Mouse (Mus musculus): Measurements from ENCODE around the gene Itpr2. TPM values are rescaled to one million over a fixed set of nuclear protein-coding genes. Genes with fewer than 3 reads are reported as not detected.

The Itpr2 gene
- polyA plus RNA-seq, 1 experiment, result 6.6 TPM

- WGBS, result 38% methylated on average over 2 of the region's 2 CpGs
- DNase-seq, result no peak
- no peaks in the 10 kb centered on the region for H3K27me3 ChIP-seq (ENCODE audit: control insufficient read depth, insufficient read depth, low read length)
- no peaks in the 10 kb centered on the region for H3K4me1 ChIP-seq (ENCODE audit: control insufficient read depth, insufficient read depth, low read length)
- TF ChIP-seq POLR2A (IDR thresholded peaks at IDR 0.05; ENCODE audit: borderline replicate concordance, insufficient read depth, low read length) (no peak), CTCF (IDR thresholded peaks at IDR 0.05; ENCODE audit: borderline replicate concordance, insufficient read depth, low read depth, low read length) (no peak)
- H3K4me3 ChIP-seq (replicated peaks; ENCODE audit: insufficient read depth, low read depth, low read length), result no peak overlapping the region
- no peak overlapping the region for H3K27ac ChIP-seq (ENCODE audit: insufficient read depth, low read length)
Observed at GRCm38 (mm10) chr6:146439826-146440225, 62.2 kb downstream of the Itpr2 start.

GRCm38 (mm10) chr6:146439071-146439818 lies 62.8 kb downstream of the Itpr2 start:
- no peaks in the 10 kb centered on the region for H3K4me1 ChIP-seq (ENCODE audit: control insufficient read depth, insufficient read depth, low read length)
- no peak for DNase-seq
- 67% methylated on average over 10 of the region's 10 CpGs for WGBS

DNA sequence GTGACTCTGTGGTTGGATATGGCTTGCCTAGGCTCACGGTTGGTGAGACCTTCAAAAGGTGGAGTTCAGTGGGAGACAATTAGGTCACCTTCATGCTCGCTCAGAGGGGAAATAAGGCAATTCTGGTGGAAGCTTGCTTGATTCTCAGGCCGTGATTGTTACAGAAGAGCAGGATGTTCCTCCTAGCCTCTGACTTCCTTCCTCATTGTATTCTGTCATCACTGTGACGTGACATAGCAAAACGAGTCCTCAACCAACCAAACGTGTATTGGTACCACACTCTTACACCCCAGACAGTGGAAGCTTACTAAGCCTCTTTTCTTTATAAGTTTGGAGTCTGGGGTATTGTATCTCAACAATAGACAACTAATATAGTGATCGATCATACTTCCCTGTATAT lies 64.0 kb downstream of the Itpr2 start:
- H3K4me1 ChIP-seq (ENCODE audit: control insufficient read depth, insufficient read depth, low read length), result no peaks in the 10 kb centered on the region
- TF ChIP-seq CTCF (IDR thresholded peaks at IDR 0.05; ENCODE audit: borderline replicate concordance, insufficient read depth, low read depth, low read length), result no peak
- TF ChIP-seq POLR2A (IDR thresholded peaks at IDR 0.05; ENCODE audit: borderline replicate concordance, insufficient read depth, low read length), result no peak
- 82% methylated on average over 7 of the region's 7 CpGs for WGBS
- DNase-seq, result no peak
- H3K27ac ChIP-seq (ENCODE audit: insufficient read depth, low read length), result no peak overlapping the region
- H3K4me3 ChIP-seq (replicated peaks; ENCODE audit: insufficient read depth, low read depth, low read length), result no peak overlapping the region
- H3K27me3 ChIP-seq (ENCODE audit: control insufficient read depth, insufficient read depth, low read length), result no peaks in the 10 kb centered on the region

More at GRCm38 (mm10) chr6:146439071-146439818, 62.8 kb downstream of the Itpr2 start:
- TF ChIP-seq CTCF (IDR thresholded peaks at IDR 0.05; ENCODE audit: borderline replicate concordance, insufficient read depth, low read depth, low read length) (no peak), POLR2A (IDR thresholded peaks at IDR 0.05; ENCODE audit: borderline replicate concordance, insufficient read depth, low read length) (no peak)
- Histone ChIP-seq H3K27me3 (ENCODE audit: control insufficient read depth, insufficient read depth, low read length) (no peaks in the 10 kb centered on the region), H3K4me3 (replicated peaks; ENCODE audit: insufficient read depth, low read depth, low read length) (no peak overlapping the region), H3K27ac (ENCODE audit: insufficient read depth, low read length) (no peak overlapping the region)

GRCm38 (mm10) chr6:146436916-146437496 lies 65.0 kb downstream of the Itpr2 start:
- Histone ChIP-seq H3K27me3 (ENCODE audit: control insufficient read depth, insufficient read depth, low read length) (no peaks in the 10 kb centered on the region), H3K4me3 (replicated peaks; ENCODE audit: insufficient read depth, low read depth, low read length) (no peak overlapping the region), H3K27ac (ENCODE audit: insufficient read depth, low read length) (no peak overlapping the region), H3K4me1 (ENCODE audit: control insufficient read depth, insufficient read depth, low read length) (no peaks in the 10 kb centered on the region)
- no peak for DNase-seq
- TF ChIP-seq CTCF (IDR thresholded peaks at IDR 0.05; ENCODE audit: borderline replicate concordance, insufficient read depth, low read depth, low read length) (no peak), POLR2A (IDR thresholded peaks at IDR 0.05; ENCODE audit: borderline replicate concordance, insufficient read depth, low read length) (no peak)
- WGBS, result 62% methylated on average over 12 of the region's 12 CpGs

DNA sequence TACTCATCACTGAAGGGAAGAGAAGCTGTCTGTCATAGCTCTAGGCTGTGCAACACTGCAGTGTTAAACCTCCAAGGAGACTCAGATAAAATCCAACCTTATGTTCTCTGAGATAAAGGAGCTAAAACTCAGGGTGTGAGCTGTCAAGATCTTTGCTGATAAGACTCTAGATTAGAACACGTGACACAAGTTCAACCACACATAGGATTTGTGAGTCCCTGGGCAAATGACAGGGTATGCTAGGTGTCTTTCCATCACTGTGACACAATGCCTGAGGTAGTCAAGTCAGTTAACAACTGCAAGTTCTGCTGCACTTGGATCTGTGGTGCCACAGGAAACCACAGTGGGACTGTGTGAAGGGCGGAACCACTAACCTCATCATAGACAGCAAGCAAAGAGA lies 67.8 kb downstream of the Itpr2 start:
- no peak overlapping the region for H3K27ac ChIP-seq (ENCODE audit: insufficient read depth, low read length)
- no peaks in the 10 kb centered on the region for H3K27me3 ChIP-seq (ENCODE audit: control insufficient read depth, insufficient read depth, low read length)
- H3K4me3 ChIP-seq (replicated peaks; ENCODE audit: insufficient read depth, low read depth, low read length), result no peak overlapping the region
- H3K4me1 ChIP-seq (ENCODE audit: control insufficient read depth, insufficient read depth, low read length), result no peaks in the 10 kb centered on the region
- 94% methylated on average over 2 of the region's 2 CpGs for WGBS
- no peak for TF ChIP-seq CTCF (IDR thresholded peaks at IDR 0.05; ENCODE audit: borderline replicate concordance, insufficient read depth, low read depth, low read length)
- TF ChIP-seq POLR2A (IDR thresholded peaks at IDR 0.05; ENCODE audit: borderline replicate concordance, insufficient read depth, low read length), result no peak
- DNase-seq, result no peak

DNA sequence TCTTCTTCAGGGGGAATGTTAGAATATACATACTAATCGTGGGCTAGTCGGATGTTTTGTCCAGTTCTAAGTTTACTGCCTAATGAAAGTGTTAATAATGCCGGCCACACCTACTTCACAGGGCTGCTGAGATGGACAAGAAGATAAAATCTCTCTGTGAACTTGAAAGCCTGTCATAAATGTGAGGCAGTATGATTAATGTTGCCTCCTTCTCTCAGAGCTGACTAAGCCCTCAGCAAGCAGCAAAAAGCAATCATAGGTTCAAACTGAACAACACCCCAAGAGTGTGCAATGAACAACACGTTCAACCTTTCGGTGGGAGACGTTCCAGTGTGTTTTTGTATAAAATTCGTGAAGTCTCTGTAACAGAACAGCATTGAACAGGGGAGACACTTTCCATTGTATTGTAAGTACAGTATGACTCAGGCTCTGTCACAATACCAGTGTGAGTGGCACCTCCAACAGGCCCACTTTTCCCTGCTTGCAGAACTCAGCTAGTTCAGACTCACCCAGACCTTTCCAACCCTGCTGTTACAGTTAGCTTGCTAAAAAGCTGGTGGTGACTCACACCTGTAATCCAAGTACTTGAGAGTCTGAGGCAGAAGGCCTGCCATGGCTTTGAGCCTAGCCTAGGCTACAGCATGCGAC lies 69.7 kb downstream of the Itpr2 start:
- H3K4me1 ChIP-seq (ENCODE audit: control insufficient read depth, insufficient read depth, low read length), result no peaks in the 10 kb centered on the region
- no peak overlapping the region for H3K4me3 ChIP-seq (replicated peaks; ENCODE audit: insufficient read depth, low read depth, low read length)
- DNase-seq, result no peak
- H3K27ac ChIP-seq (ENCODE audit: insufficient read depth, low read length), result no peak overlapping the region
- 80% methylated on average over 8 of the region's 8 CpGs for WGBS
- H3K27me3 ChIP-seq (ENCODE audit: control insufficient read depth, insufficient read depth, low read length), result no peaks in the 10 kb centered on the region
- TF ChIP-seq CTCF (IDR thresholded peaks at IDR 0.05; ENCODE audit: borderline replicate concordance, insufficient read depth, low read depth, low read length), result no peak
- TF ChIP-seq POLR2A (IDR thresholded peaks at IDR 0.05; ENCODE audit: borderline replicate concordance, insufficient read depth, low read length), result no peak

- H3K4me3 ChIP-seq (replicated peaks; ENCODE audit: insufficient read depth, low read depth, low read length), result no peak overlapping the region
- 65% methylated on average over 7 of the region's 7 CpGs for WGBS
Observed at GRCm38 (mm10) chr6:146431777-146432176, 70.2 kb downstream of the Itpr2 start.

More at GRCm38 (mm10) chr6:146431777-146432176, 70.2 kb downstream of the Itpr2 start:
- Histone ChIP-seq H3K27me3 (ENCODE audit: control insufficient read depth, insufficient read depth, low read length) (no peaks in the 10 kb centered on the region), H3K4me1 (ENCODE audit: control insufficient read depth, insufficient read depth, low read length) (no peaks in the 10 kb centered on the region), H3K27ac (ENCODE audit: insufficient read depth, low read length) (no peak overlapping the region)
- DNase-seq, result no peak
- TF ChIP-seq POLR2A (IDR thresholded peaks at IDR 0.05; ENCODE audit: borderline replicate concordance, insufficient read depth, low read length), result no peak
- no peak for TF ChIP-seq CTCF (IDR thresholded peaks at IDR 0.05; ENCODE audit: borderline replicate concordance, insufficient read depth, low read depth, low read length)

Measured in cerebellum, adult 2 months (tissue).